Mouse (Mus musculus): ENCODE measurements around the gene Akain1. TPM values are rescaled to one million over a fixed set of nuclear protein-coding genes. Genes with fewer than 3 reads are reported as not detected.

Gene Akain1
- total and polyA plus RNA-seq, 3 experiments, result 0.12 TPM; not detected in 2

DNA sequence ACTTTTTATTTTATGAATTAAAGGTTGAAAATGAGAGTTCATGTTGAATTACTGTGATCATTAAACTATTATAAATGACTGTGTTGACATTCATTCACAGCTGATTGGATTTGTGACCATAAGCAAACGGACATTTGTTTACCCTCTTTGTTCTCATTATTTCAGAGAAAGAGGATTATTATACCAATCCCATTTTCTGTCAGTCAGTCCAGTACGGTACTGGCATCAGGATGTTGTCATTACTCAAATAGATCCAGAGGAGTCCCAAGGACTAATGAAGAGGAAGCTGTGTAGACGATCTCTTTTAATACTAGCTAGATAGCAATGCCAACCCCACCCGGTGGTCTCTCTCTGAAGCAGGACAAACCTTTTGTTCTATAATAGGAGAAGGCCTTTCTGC, 58.2 kb downstream of the Akain1 start:
- intact Hi-C loops (cut with DNase I), result no loop called here
- DNase-seq, result no peak
- Histone ChIP-seq H3K79me2 (replicated peaks; ENCODE audit: control insufficient read depth, insufficient read depth, low read length) (no peaks in the 10 kb centered on the region), H3K36me3 (ENCODE audit: control insufficient read depth, insufficient read depth, low read length) (no peaks in the 10 kb centered on the region), H3K27ac (no peak overlapping the region), H3K9ac (ENCODE audit: low read depth, low read length) (no peak overlapping the region), H3K27me3 (ENCODE audit: control insufficient read depth, insufficient read depth, low read length) (no peaks in the 10 kb centered on the region), H3K4me3 (no peak overlapping the region), H3K4me1 (ENCODE audit: control insufficient read depth, insufficient read depth, low read length) (no peaks in the 10 kb centered on the region)
- 58% methylated on average over 4 of the region's 4 CpGs for WGBS
- no peak for TF ChIP-seq POLR2A (IDR thresholded peaks at IDR 0.05; ENCODE audit: insufficient read depth, low read depth, low read length)
- no peak for TF ChIP-seq EP300 (IDR thresholded peaks at IDR 0.05; ENCODE audit: insufficient read depth, low read depth, low read length)
- no peak for TF ChIP-seq CTCF (IDR thresholded peaks at IDR 0.05)

GRCm38 (mm10) chr17:69498913-69499312, 59.8 kb downstream of the Akain1 start:
- no peak overlapping the region for H3K27ac ChIP-seq
- intact Hi-C loops (cut with DNase I), result no loop called here

GRCm38 (mm10) chr17:69499441-69499840, 60.3 kb downstream of the Akain1 start:
- WGBS, result 31% methylated on average over 6 of the region's 6 CpGs
- intact Hi-C loops (cut with DNase I), result no loop called here
- no peak for TF ChIP-seq POLR2A (IDR thresholded peaks at IDR 0.05; ENCODE audit: insufficient read depth, low read depth, low read length)
- no peak for TF ChIP-seq CTCF (IDR thresholded peaks at IDR 0.05)
- TF ChIP-seq EP300 (IDR thresholded peaks at IDR 0.05; ENCODE audit: insufficient read depth, low read depth, low read length), result no peak
- H3K79me2 ChIP-seq (replicated peaks; ENCODE audit: control insufficient read depth, insufficient read depth, low read length), result no peaks in the 10 kb centered on the region
- no peaks in the 10 kb centered on the region for H3K27me3 ChIP-seq (ENCODE audit: control insufficient read depth, insufficient read depth, low read length)
- H3K9ac ChIP-seq (ENCODE audit: low read depth, low read length), result no peak overlapping the region
- no peak overlapping the region for H3K4me3 ChIP-seq
- no peak overlapping the region for H3K27ac ChIP-seq
- no peaks in the 10 kb centered on the region for H3K4me1 ChIP-seq (ENCODE audit: control insufficient read depth, insufficient read depth, low read length)
- no peaks in the 10 kb centered on the region for H3K36me3 ChIP-seq (ENCODE audit: control insufficient read depth, insufficient read depth, low read length)
- DNase-seq, result no peak

More at GRCm38 (mm10) chr17:69498913-69499312, 59.8 kb downstream of the Akain1 start:
- no peak for DNase-seq
- no peaks in the 10 kb centered on the region for H3K79me2 ChIP-seq (replicated peaks; ENCODE audit: control insufficient read depth, insufficient read depth, low read length)
- no peaks in the 10 kb centered on the region for H3K27me3 ChIP-seq (ENCODE audit: control insufficient read depth, insufficient read depth, low read length)
- no peaks in the 10 kb centered on the region for H3K4me1 ChIP-seq (ENCODE audit: control insufficient read depth, insufficient read depth, low read length)
- H3K4me3 ChIP-seq, result no peak overlapping the region
- WGBS, result 40% methylated on average over 2 of the region's 2 CpGs
- H3K36me3 ChIP-seq (ENCODE audit: control insufficient read depth, insufficient read depth, low read length), result no peaks in the 10 kb centered on the region
- TF ChIP-seq EP300 (IDR thresholded peaks at IDR 0.05; ENCODE audit: insufficient read depth, low read depth, low read length) (no peak), CTCF (IDR thresholded peaks at IDR 0.05) (peak; percentile 35)
- H3K9ac ChIP-seq (ENCODE audit: low read depth, low read length), result no peak overlapping the region

DNA sequence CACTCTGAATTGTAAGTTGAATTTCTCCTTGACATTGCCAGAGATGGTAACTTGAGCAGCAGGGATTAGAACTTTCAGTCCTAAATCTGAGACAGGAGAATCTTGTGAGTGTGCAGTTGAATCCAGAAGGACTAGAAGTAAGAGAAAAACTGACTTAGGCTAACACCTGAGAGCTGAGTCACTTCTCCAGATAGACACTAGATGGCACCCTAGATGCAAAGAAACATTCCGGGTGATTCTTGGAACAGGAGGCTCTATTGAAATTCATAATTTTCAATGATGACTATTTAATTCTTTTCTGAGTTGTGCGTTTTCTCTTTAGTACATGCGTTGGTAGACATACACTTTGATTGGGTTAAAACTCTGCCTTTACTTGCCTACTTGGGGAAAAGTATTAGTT, 66.9 kb downstream of the Akain1 start:
- Histone ChIP-seq H3K36me3 (ENCODE audit: control insufficient read depth, insufficient read depth, low read length) (no peaks in the 10 kb centered on the region), H3K9ac (ENCODE audit: low read depth, low read length) (no peak overlapping the region), H3K4me3 (no peak overlapping the region), H3K27ac (no peak overlapping the region), H3K4me1 (ENCODE audit: control insufficient read depth, insufficient read depth, low read length) (no peaks in the 10 kb centered on the region), H3K27me3 (ENCODE audit: control insufficient read depth, insufficient read depth, low read length) (no peaks in the 10 kb centered on the region), H3K79me2 (replicated peaks; ENCODE audit: control insufficient read depth, insufficient read depth, low read length) (no peaks in the 10 kb centered on the region)
- no peak for DNase-seq
- 28% methylated on average over 3 of the region's 3 CpGs for WGBS
- TF ChIP-seq POLR2A (IDR thresholded peaks at IDR 0.05; ENCODE audit: insufficient read depth, low read depth, low read length) (no peak), CTCF (IDR thresholded peaks at IDR 0.05) (peak; percentile 73)
- intact Hi-C loops (cut with DNase I), result no loop called here

GRCm38 (mm10) chr17:69516344-69516907, 77.3 kb downstream of the Akain1 start:
- no peaks in the 10 kb centered on the region for H3K79me2 ChIP-seq (replicated peaks; ENCODE audit: control insufficient read depth, insufficient read depth, low read length)
- H3K27me3 ChIP-seq (ENCODE audit: control insufficient read depth, insufficient read depth, low read length), result no peaks in the 10 kb centered on the region
- 85% methylated on average over 4 of the region's 4 CpGs for WGBS
- DNase-seq, result no peak
- H3K4me1 ChIP-seq (ENCODE audit: control insufficient read depth, insufficient read depth, low read length), result no peaks in the 10 kb centered on the region
- no peak for TF ChIP-seq POLR2A (IDR thresholded peaks at IDR 0.05; ENCODE audit: insufficient read depth, low read depth, low read length)
- no peak for TF ChIP-seq EP300 (IDR thresholded peaks at IDR 0.05; ENCODE audit: insufficient read depth, low read depth, low read length)
- no peak for TF ChIP-seq CTCF (IDR thresholded peaks at IDR 0.05)
- no peaks in the 10 kb centered on the region for H3K36me3 ChIP-seq (ENCODE audit: control insufficient read depth, insufficient read depth, low read length)
- no peak overlapping the region for H3K27ac ChIP-seq
- H3K4me3 ChIP-seq, result no peak overlapping the region
- intact Hi-C loops (cut with DNase I), result no loop called here
- no peak overlapping the region for H3K9ac ChIP-seq (ENCODE audit: low read depth, low read length)

- TF ChIP-seq EP300 (IDR thresholded peaks at IDR 0.05; ENCODE audit: insufficient read depth, low read depth, low read length), result no peak
- TF ChIP-seq POLR2A (IDR thresholded peaks at IDR 0.05; ENCODE audit: insufficient read depth, low read depth, low read length), result no peak
- TF ChIP-seq CTCF (IDR thresholded peaks at IDR 0.05), result no peak
- Histone ChIP-seq H3K4me3 (no peak overlapping the region), H3K9ac (ENCODE audit: low read depth, low read length) (no peak overlapping the region), H3K27ac (no peak overlapping the region), H3K36me3 (ENCODE audit: control insufficient read depth, insufficient read depth, low read length) (no peaks in the 10 kb centered on the region), H3K79me2 (replicated peaks; ENCODE audit: control insufficient read depth, insufficient read depth, low read length) (no peaks in the 10 kb centered on the region), H3K27me3 (ENCODE audit: control insufficient read depth, insufficient read depth, low read length) (no peaks in the 10 kb centered on the region), H3K4me1 (ENCODE audit: control insufficient read depth, insufficient read depth, low read length) (no peaks in the 10 kb centered on the region)
- DNase-seq, result no peak
- 81% methylated on average over 5 of the region's 5 CpGs for WGBS
- intact Hi-C loops (cut with DNase I), result no loop called here
Observed at GRCm38 (mm10) chr17:69531472-69531871, 92.3 kb downstream of the Akain1 start.

Other genes with a start within 250 kb of the Akain1 start
- 10 to 100 TPM in 1 of 2 experiments, 1 to 10 TPM in 1; 8.5 to 10.6 TPM for gene Zbtb14, start 56.3 kb upstream of the Akain1 start, total RNA-seq (2021)
- gene Zbtb14, start 56.3 kb upstream of the Akain1 start, polyA plus RNA-seq (2012; rRNA removed), result 3.9 and 6.9 TPM in 2 replicates